Mouse (Mus musculus): ENCODE data around the gene Sin3a.

The Sin3a gene

GRCm38 (mm10) chr9:57130577-57131433 is 59.0 kb downstream of the Sin3a start, which contains the start of gene Man2c1:
Man2c1 (plus strand) TSS chr9:57130690.
- in situ Hi-C loops (cut with MboI; ENCODE audit: low pct_unique_long_range_greater_than_20kb in 1 of 2, low sequenced_read_pairs in 2 of 2, unreplicated experiment in 1 of 2) = no loop called here

GRCm38 (mm10) chr9:57137246-57137645 is 65.4 kb downstream of the Sin3a start:
- in situ Hi-C loops (cut with MboI; ENCODE audit: low pct_unique_long_range_greater_than_20kb in 1 of 2, low sequenced_read_pairs in 2 of 2, unreplicated experiment in 1 of 2) = no loop called here

GRCm38 (mm10) chr9:57137777-57138176 is 65.9 kb downstream of the Sin3a start:
- in situ Hi-C loops (cut with MboI; ENCODE audit: low pct_unique_long_range_greater_than_20kb in 1 of 2, low sequenced_read_pairs in 2 of 2, unreplicated experiment in 1 of 2) = no loop called here

- in situ Hi-C loops (cut with MboI; ENCODE audit: low pct_unique_long_range_greater_than_20kb in 1 of 2, low sequenced_read_pairs in 2 of 2, unreplicated experiment in 1 of 2) = no loop called here
Measured at GRCm38 (mm10) chr9:57138507-57138906, 66.7 kb downstream of the Sin3a start.

GRCm38 (mm10) chr9:57139110-57139509 is 67.3 kb downstream of the Sin3a start:
- in situ Hi-C loops (cut with MboI; ENCODE audit: low pct_unique_long_range_greater_than_20kb in 1 of 2, low sequenced_read_pairs in 2 of 2, unreplicated experiment in 1 of 2) = no loop called here

- in situ Hi-C loops (cut with MboI; ENCODE audit: low pct_unique_long_range_greater_than_20kb in 1 of 2, low sequenced_read_pairs in 2 of 2, unreplicated experiment in 1 of 2) = no loop called here
Measured at GRCm38 (mm10) chr9:57139571-57139970, 67.7 kb downstream of the Sin3a start.

GRCm38 (mm10) chr9:57141417-57142353 is 69.8 kb downstream of the Sin3a start:
- in situ Hi-C loops (cut with MboI; ENCODE audit: low pct_unique_long_range_greater_than_20kb in 1 of 2, low sequenced_read_pairs in 2 of 2, unreplicated experiment in 1 of 2) = no loop called here

GRCm38 (mm10) chr9:57143212-57143611 is 71.4 kb downstream of the Sin3a start:
- in situ Hi-C loops (cut with MboI; ENCODE audit: low pct_unique_long_range_greater_than_20kb in 1 of 2, low sequenced_read_pairs in 2 of 2, unreplicated experiment in 1 of 2) = no loop called here

- in situ Hi-C loops (cut with MboI; ENCODE audit: low pct_unique_long_range_greater_than_20kb in 1 of 2, low sequenced_read_pairs in 2 of 2, unreplicated experiment in 1 of 2) = no loop called here
Measured at GRCm38 (mm10) chr9:57144830-57145229, 73.0 kb downstream of the Sin3a start.

- in situ Hi-C loops (cut with MboI; ENCODE audit: low pct_unique_long_range_greater_than_20kb in 1 of 2, low sequenced_read_pairs in 2 of 2, unreplicated experiment in 1 of 2) = no loop called here
Measured at GRCm38 (mm10) chr9:57146451-57147066, 74.7 kb downstream of the Sin3a start.

- in situ Hi-C loops (cut with MboI; ENCODE audit: low pct_unique_long_range_greater_than_20kb in 1 of 2, low sequenced_read_pairs in 2 of 2, unreplicated experiment in 1 of 2) = no loop called here
Measured at GRCm38 (mm10) chr9:57147205-57148143, 75.6 kb downstream of the Sin3a start.

GRCm38 (mm10) chr9:57148144-57148878 is 76.5 kb downstream of the Sin3a start, which contains the start of gene Neil1:
Neil1 (minus strand) TSS chr9:57148305.
- in situ Hi-C loops (cut with MboI; ENCODE audit: low pct_unique_long_range_greater_than_20kb in 1 of 2, low sequenced_read_pairs in 2 of 2, unreplicated experiment in 1 of 2) = no loop called here

- in situ Hi-C loops (cut with MboI; ENCODE audit: low pct_unique_long_range_greater_than_20kb in 1 of 2, low sequenced_read_pairs in 2 of 2, unreplicated experiment in 1 of 2) = no loop called here
Measured at GRCm38 (mm10) chr9:57149021-57149420, 77.2 kb downstream of the Sin3a start.

- in situ Hi-C loops (cut with MboI; ENCODE audit: low pct_unique_long_range_greater_than_20kb in 1 of 2, low sequenced_read_pairs in 2 of 2, unreplicated experiment in 1 of 2) = no loop called here
Measured at GRCm38 (mm10) chr9:57150192-57150591, 78.4 kb downstream of the Sin3a start.

- in situ Hi-C loops (cut with MboI; ENCODE audit: low pct_unique_long_range_greater_than_20kb in 1 of 2, low sequenced_read_pairs in 2 of 2, unreplicated experiment in 1 of 2) = no loop called here
Measured at GRCm38 (mm10) chr9:57152331-57152730, 80.5 kb downstream of the Sin3a start.

- in situ Hi-C loops (cut with MboI; ENCODE audit: low pct_unique_long_range_greater_than_20kb in 1 of 2, low sequenced_read_pairs in 2 of 2, unreplicated experiment in 1 of 2) = loop anchor here in 1 of 2 experiments (5.0 kb wide), 1 partner anchor 51 kb away; no protein-coding TSS in a partner anchor
Measured at GRCm38 (mm10) chr9:57156383-57156782, 84.5 kb downstream of the Sin3a start.

- in situ Hi-C loops (cut with MboI; ENCODE audit: low pct_unique_long_range_greater_than_20kb in 1 of 2, low sequenced_read_pairs in 2 of 2, unreplicated experiment in 1 of 2) = loop anchor here in 1 of 2 experiments (5.0 kb wide), 1 partner anchor 50 kb away; no protein-coding TSS in a partner anchor
Measured at GRCm38 (mm10) chr9:57156823-57157222, 85.0 kb downstream of the Sin3a start.
